Mouse (Mus musculus) megakaryocyte, embryonic 14.5 days (primary cell): ENCODE measurements around the gene Ncf2.

ENCODE experiments used
- FLI1 ChIP-seq: IDR thresholded peaks from 2 replicates; pipeline ENCODE4 v1.6.1; 2012; ENCODE audit warnings: low read length, inconsistent platforms, mixed read lengths
- GATA1 ChIP-seq: IDR thresholded peaks from 3 replicates; pipeline ENCODE4 v1.6.1; 2012; ENCODE audit warnings: mixed read lengths, low read length, inconsistent platforms, borderline replicate concordance

DNA sequence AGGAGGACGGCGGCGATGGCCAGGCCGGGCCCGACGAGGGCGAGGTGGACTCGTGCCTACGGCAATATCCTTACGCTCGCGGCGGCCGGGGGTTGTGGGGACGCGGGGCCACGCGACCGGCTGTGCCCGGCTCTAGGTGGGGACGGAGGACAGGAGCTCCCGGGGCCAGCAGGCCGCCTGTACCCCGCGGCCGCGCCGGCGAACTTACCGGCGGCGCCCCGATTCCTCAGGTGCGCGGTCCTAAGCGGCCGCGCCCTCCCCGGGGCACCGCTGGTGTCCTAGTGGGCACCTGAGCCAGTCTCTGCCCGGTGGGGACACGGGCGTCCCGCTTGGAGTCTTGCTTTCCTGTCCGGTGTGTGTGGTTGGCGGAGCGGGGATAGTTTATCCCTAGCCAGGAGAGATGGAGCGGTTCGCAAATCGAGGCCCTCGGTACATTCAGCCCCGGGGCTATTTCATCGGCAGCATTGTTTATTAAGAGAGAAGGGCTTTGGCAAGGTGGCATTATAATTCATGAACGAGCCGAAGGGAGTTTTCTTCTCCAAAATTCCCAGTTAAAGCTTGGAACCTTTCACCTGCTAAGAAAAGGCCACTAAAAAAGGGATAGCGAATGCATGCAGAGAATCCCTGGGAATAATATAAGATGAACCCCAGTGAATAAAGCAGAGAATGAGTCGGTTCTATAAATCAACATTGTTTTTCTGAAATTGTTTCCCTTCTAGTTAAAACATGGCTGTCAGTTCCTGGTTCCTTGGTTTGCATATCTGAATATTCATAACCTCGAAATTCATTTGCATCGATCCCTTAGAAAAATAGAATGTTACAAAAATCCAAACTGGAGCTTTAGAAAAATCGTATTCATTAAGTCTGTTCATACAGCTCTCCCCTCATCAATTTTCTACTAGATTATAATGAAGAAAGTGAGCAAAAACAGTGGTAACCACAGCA lies 32.9 kb upstream of the Ncf2 start:
- no peak for TF ChIP-seq GATA1
- no peak for TF ChIP-seq FLI1
